Mouse (Mus musculus) urinary bladder, postnatal 25 days (tissue): Measurements from ENCODE around the gene Arr3.
A peak's percentile ranks its signal among the peaks of the same experiment; 100 is the strongest.

Experiments used
- DNase-seq: peaks from one replicate; pipeline ENCODE4 v3.0.0; 2022; ENCODE audit warnings: low spot score

Arr3 gene

GRCm38 (mm10) chrX:100605314-100605713 is at the start of gene Arr3:
Gene Arr3, plus strand, starts transcription at chrX:100605497.
- no peak for DNase-seq

GRCm38 (mm10) chrX:100556026-100556425 is 49.3 kb upstream of the Arr3 start:
- DNase-seq: no peak

- DNase-seq: no peak
Observed at GRCm38 (mm10) chrX:100565696-100566095, 39.6 kb upstream of the Arr3 start.

GRCm38 (mm10) chrX:100571951-100572350 is 33.3 kb upstream of the Arr3 start, which contains the start of gene Awat1:
Gene Awat1, plus strand, starts transcription at chrX:100572251.
- no peak for DNase-seq

GRCm38 (mm10) chrX:100594791-100595190 is 10.5 kb upstream of the Arr3 start, which contains the start of gene P2ry4:
Gene P2ry4, minus strand, starts transcription at chrX:100594869.
- DNase-seq: no peak

- peak; percentile 19 for DNase-seq
Observed at GRCm38 (mm10) chrX:100597439-100597838, 7.9 kb upstream of the Arr3 start.

- no peak for DNase-seq
Observed at GRCm38 (mm10) chrX:100599755-100600154, 5.5 kb upstream of the Arr3 start.

- DNase-seq: no peak
Observed at GRCm38 (mm10) chrX:100618488-100618887, 13.2 kb downstream of the Arr3 start.

GRCm38 (mm10) chrX:100621366-100621765 is 16.1 kb downstream of the Arr3 start:
- no peak for DNase-seq

- no peak for DNase-seq
Observed at GRCm38 (mm10) chrX:100624242-100624641, 18.9 kb downstream of the Arr3 start.

- no peak for DNase-seq
Observed at GRCm38 (mm10) chrX:100625146-100625545, 19.8 kb downstream of the Arr3 start.

- no peak for DNase-seq
Observed at GRCm38 (mm10) chrX:100625546-100625801, 20.2 kb downstream of the Arr3 start, which contains the start of gene Kif4. Gene Kif4, plus strand, starts transcription at chrX:100625737.

- peak; percentile 70 for DNase-seq
Observed at GRCm38 (mm10) chrX:100625802-100626793, 20.8 kb downstream of the Arr3 start, which contains the start of gene Pdzd11. Gene Pdzd11, minus strand, starts transcription at chrX:100626568.

- DNase-seq: no peak
Observed at GRCm38 (mm10) chrX:100629076-100629475, 23.8 kb downstream of the Arr3 start.

- DNase-seq: no peak
Observed at GRCm38 (mm10) chrX:100638477-100638876, 33.2 kb downstream of the Arr3 start.

- no peak for DNase-seq
Observed at GRCm38 (mm10) chrX:100652848-100653247, 47.6 kb downstream of the Arr3 start.

GRCm38 (mm10) chrX:100664825-100665224 is 59.5 kb downstream of the Arr3 start:
- DNase-seq: no peak
